In the genomic region with DNA sequence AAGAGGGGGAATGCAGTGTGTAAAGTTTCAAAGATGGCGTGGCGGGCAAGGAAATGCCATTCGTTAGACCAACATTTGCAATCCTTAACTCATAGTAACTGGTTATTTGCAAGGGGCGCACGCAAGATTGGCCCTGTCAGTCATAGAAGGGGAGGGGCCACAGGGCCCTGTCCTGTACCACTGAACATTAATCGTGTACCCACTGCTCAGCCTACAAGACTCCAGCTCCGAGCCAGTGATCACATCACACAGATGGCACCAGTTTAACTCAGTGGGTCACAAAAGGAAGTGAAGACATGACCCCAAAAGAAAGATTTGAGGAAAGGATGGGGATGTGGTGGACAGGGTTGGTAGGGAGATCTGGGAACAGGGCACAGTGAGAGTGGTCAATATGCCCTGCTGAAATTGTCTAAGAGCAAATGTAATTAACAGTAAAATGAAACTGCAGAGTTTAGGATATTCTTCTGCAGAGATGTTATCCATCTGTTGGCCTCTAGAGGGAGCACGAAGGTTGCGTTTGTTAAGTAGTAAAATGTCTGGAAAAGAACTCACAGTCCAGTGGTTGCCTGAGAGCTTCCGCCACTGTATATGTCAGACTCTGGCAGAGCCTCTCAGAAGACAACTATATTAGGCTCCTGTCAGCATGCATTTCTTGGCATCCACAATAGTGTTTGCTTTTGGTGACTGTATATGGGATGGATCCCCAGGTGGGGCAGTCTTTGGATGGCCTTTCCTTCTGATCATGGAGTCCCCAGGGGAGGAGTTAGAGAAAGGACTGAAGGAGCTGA, we compare ENCODE assay signal across 8 mouse cellular contexts. TPM values are rescaled to one million over a fixed set of nuclear protein-coding genes. Genes with fewer than 3 reads are reported as not detected.
DNase-seq lines count a peak whose midpoint lies in the region; ATAC-seq and TF ChIP-seq lines count a peak whose summit lies in the region.

No protein-coding gene starts in this region.

- H3K27ac ChIP-seq in forebrain, embryonic 16.5 days (ENCODE audit: low read length) = no peak overlapping the region
- no peak overlapping the region for H3K27ac ChIP-seq in kidney, adult 2 months (ENCODE audit: insufficient read depth, low read depth, low read length)

- peaks cover 23% of the 10 kb centered on the region for H3K9me3 ChIP-seq in E14TG2a.4 (ENCODE audit: low read length)
- H3K9me3 ChIP-seq in forebrain, embryonic 16.5 days (ENCODE audit: control insufficient read depth, low read length) = no peaks in the 10 kb centered on the region

- peaks cover 8% of the 10 kb centered on the region; the same call in 1 of the 2 replicates for H3K4me1 ChIP-seq in E14TG2a.4 (replicated peaks; ENCODE audit: low read depth, low read length)
- no peaks in the 10 kb centered on the region for H3K4me1 ChIP-seq in forebrain, embryonic 16.5 days (replicated peaks; ENCODE audit: control insufficient read depth, insufficient read depth, low read length)
- H3K4me1 ChIP-seq in kidney, adult 2 months (ENCODE audit: control insufficient read depth, insufficient read depth, low read length) = no peaks in the 10 kb centered on the region

- no peak overlapping the region for H3K4me2 ChIP-seq in forebrain, embryonic 16.5 days (ENCODE audit: low read length)

- H3K27me3 ChIP-seq in E14TG2a.4 (ENCODE audit: insufficient read depth, low read length) = no peaks in the 10 kb centered on the region
- no peaks in the 10 kb centered on the region for H3K27me3 ChIP-seq in forebrain, embryonic 16.5 days (replicated peaks; ENCODE audit: control insufficient read depth, insufficient read depth, low read length)
- H3K27me3 ChIP-seq in kidney, adult 2 months (replicated peaks; ENCODE audit: control insufficient read depth, insufficient read depth, low read length) = no peaks in the 10 kb centered on the region

- no peaks in the 10 kb centered on the region for H3K36me3 ChIP-seq in E14TG2a.4 (ENCODE audit: insufficient read depth, low read length)
- no peaks in the 10 kb centered on the region for H3K36me3 ChIP-seq in forebrain, embryonic 16.5 days (ENCODE audit: control insufficient read depth, insufficient read depth)
- H3K36me3 ChIP-seq in kidney, adult 2 months (ENCODE audit: control insufficient read depth, insufficient read depth, low read length) = no peaks in the 10 kb centered on the region

- peak; percentile 72 for DNase-seq in gastrocnemius, adult 18-20 months (ENCODE audit: low spot score)
- no peak for DNase-seq in gastrocnemius, postnatal 25 days
- DNase-seq in cerebellum, adult 8-10 months = peak; percentile 41
- DNase-seq in kidney, adult 2 months = peak; percentile 54
- peak; percentile 72 for DNase-seq in lung, postnatal 10 days
- peak; percentile 78 for DNase-seq in retina, postnatal 1 day

- no peak overlapping the region for H3K9ac ChIP-seq in forebrain, embryonic 16.5 days (replicated peaks; ENCODE audit: low read depth, low read length)

- no peak for TF ChIP-seq POLR2A in kidney, adult 2 months (IDR thresholded peaks at IDR 0.05; ENCODE audit: low read depth, low read length)

- ATAC-seq in forebrain, embryonic 16.5 days = peak; percentile 64

- 55% methylated on average over 10 of the region's 10 CpGs for WGBS in forebrain, embryonic 16.5 days
- 54% methylated on average over 10 of the region's 10 CpGs for WGBS in kidney, adult 2 months

- peak; percentile 54 for TF ChIP-seq CTCF in E14TG2a.4 (conservative IDR thresholded peaks at IDR 0.05; ENCODE audit: low read length)
- peak; percentile 37; the same call in 1 of the 2 replicates for TF ChIP-seq CTCF in kidney, adult 2 months (conservative IDR thresholded peaks at IDR 0.05; ENCODE audit: insufficient read depth, insufficient read length, low read depth, low read length)

- H3K4me3 ChIP-seq in E14TG2a.4 (replicated peaks; ENCODE audit: low read length) = peak overlapping the region; percentile 35; the same call in 1 of the 2 replicates
- no peak overlapping the region for H3K4me3 ChIP-seq in forebrain, embryonic 16.5 days (replicated peaks; ENCODE audit: low read length)
- H3K4me3 ChIP-seq in kidney, adult 2 months (ENCODE audit: insufficient read depth, low read depth, low read length) = no peak overlapping the region

RNA-seq across cellular contexts. Expression of gene Tmx1, which starts 41.8 kb away (rescaled TPM):
- 10 to 100 TPM; 10.9 to 11.1 TPM for total RNA-seq in gastrocnemius, adult 18-20 months (2021)
- total RNA-seq in gastrocnemius, postnatal 25 days (2021) = 1 to 10 TPM; 8.1 to 9.9 TPM
- polyA plus RNA-seq in forebrain, embryonic 16.5 days (2015; fragmentation: Nextera tagmentation; extraction: Ambion mirVana) = 128 and 141 TPM in 2 replicates
- polyA plus RNA-seq in kidney, adult 2 months (2012; rRNA removed) = 7.8 and 13.2 TPM in 2 replicates
